Mouse (Mus musculus): ENCODE results near the gene Car3.

The Car3 gene

DNA sequence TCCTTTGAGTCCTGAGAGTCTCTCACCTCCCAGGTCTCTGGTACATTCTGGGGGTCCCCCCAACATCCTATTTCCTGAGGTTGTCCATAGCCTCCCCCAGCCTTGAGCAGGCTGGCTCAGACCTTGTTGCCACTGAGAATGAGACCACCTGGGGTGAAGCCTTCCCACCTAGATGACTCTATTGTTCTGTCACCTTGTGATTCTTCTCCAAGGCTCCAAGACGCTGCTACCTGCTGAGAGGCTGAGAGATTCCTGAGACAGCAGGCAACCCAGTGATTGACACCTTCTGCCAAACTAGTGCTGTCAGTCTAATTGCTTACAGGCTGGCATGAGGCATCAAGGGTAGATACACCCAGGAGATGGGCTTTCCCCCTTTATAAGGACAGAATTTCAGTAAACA is 44.0 kb downstream of the Car3 start:
- peaks cover 19% of the 10 kb centered on the region for H3K4me1 ChIP-seq (replicated peaks; ENCODE audit: low read depth, low read length)
- H3K36me3 ChIP-seq (ENCODE audit: insufficient read depth, low read length): peaks cover 10% of the 10 kb centered on the region; the same call in 1 of the 2 replicates
- no peaks in the 10 kb centered on the region for H3K9me3 ChIP-seq (ENCODE audit: low read length)
- TF ChIP-seq CTCF (conservative IDR thresholded peaks at IDR 0.05; ENCODE audit: low read length) (no peak), POU5F1 (IDR thresholded peaks at IDR 0.05; ENCODE audit: borderline replicate concordance, low read length) (no peak), NANOG (IDR thresholded peaks at IDR 0.05; ENCODE audit: borderline replicate concordance, low read length) (peak; percentile 71; the same call in 1 of the 2 replicates)
- no peaks in the 10 kb centered on the region for H3K27me3 ChIP-seq (ENCODE audit: insufficient read depth, low read length)
- H3K4me3 ChIP-seq (replicated peaks; ENCODE audit: low read length): no peak overlapping the region

DNA sequence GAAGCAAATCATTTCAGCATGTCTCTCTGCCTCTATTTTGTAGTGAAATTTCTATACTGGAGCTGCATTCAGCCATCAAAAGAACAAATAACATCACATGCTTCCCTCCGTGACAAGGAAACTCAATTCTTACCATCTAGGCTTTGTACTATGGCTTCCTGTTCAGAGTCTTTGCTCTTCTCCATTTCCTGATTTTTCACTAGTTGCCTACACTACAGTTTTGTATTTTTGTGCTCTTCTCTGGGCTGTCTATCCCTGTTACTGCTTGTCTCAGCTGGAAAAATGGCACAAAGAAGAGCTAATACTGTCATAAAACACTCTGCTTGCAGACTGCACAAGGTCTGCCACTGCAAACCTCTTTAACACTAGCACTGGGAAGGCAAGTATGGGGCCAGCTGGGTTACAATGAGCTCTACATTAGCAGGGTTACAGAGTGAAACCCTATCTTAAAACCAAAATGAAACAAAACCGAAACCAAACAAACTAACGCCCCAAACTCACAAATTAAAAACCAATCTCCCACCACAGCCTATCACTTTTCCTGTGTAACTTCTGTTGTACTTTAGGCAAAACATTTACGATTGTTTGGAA is 48.8 kb downstream of the Car3 start:
- no peak overlapping the region for H3K4me3 ChIP-seq (replicated peaks; ENCODE audit: low read length)
- H3K4me1 ChIP-seq (replicated peaks; ENCODE audit: low read depth, low read length): peaks cover 11% of the 10 kb centered on the region
- H3K27me3 ChIP-seq (ENCODE audit: insufficient read depth, low read length): no peaks in the 10 kb centered on the region
- no peaks in the 10 kb centered on the region for H3K36me3 ChIP-seq (ENCODE audit: insufficient read depth, low read length)
- TF ChIP-seq POU5F1 (IDR thresholded peaks at IDR 0.05; ENCODE audit: borderline replicate concordance, low read length): no peak
- TF ChIP-seq CTCF (conservative IDR thresholded peaks at IDR 0.05; ENCODE audit: low read length): no peak
- no peak for TF ChIP-seq NANOG (IDR thresholded peaks at IDR 0.05; ENCODE audit: borderline replicate concordance, low read length)
- no peaks in the 10 kb centered on the region for H3K9me3 ChIP-seq (ENCODE audit: low read length)

DNA sequence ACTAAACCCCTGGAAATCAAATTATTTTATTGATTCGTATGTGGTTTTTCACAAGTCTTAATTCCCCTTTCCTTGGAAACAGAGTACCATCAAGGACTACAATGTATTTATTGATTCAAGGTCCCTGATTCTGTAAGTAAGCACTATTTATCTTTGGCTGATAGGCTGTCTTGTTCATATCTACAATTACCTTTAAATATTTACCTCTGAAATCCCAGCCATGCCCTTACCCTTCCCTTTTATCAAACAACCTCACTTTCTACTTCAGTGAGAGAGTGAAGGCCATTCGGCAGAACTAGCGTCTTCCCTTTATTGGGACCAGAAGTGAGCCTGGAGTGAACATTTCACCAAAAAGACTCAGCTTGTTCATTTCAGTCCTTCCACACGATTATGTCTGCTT is 50.5 kb downstream of the Car3 start:
- Histone ChIP-seq H3K9me3 (ENCODE audit: low read length) (no peaks in the 10 kb centered on the region), H3K27me3 (ENCODE audit: insufficient read depth, low read length) (no peaks in the 10 kb centered on the region)
- no peak for TF ChIP-seq CTCF (conservative IDR thresholded peaks at IDR 0.05; ENCODE audit: low read length)
- TF ChIP-seq NANOG (IDR thresholded peaks at IDR 0.05; ENCODE audit: borderline replicate concordance, low read length): no peak
- TF ChIP-seq POU5F1 (IDR thresholded peaks at IDR 0.05; ENCODE audit: borderline replicate concordance, low read length): no peak

DNA sequence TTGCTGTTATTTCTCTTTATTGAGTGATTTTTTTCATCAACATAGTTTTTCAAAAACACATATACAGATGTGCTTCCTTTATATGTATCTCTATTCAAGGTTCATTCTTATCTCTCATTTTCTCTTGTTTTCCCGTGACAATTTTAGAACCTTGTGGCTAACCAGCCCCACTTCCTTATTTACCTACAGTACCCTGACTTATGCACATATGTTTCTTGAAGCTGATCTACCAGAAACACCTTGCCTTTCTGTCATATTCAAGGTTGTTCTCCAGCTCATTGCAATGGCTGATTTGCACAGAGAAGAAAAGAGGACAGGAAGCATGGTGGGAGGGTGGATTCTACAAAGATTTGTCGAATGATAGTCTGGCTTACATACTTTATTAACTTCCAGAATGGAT is 52.0 kb downstream of the Car3 start:
- Histone ChIP-seq H3K4me1 (replicated peaks; ENCODE audit: low read depth, low read length) (no peaks in the 10 kb centered on the region), H3K36me3 (ENCODE audit: insufficient read depth, low read length) (no peaks in the 10 kb centered on the region), H3K4me3 (replicated peaks; ENCODE audit: low read length) (no peak overlapping the region), H3K27me3 (ENCODE audit: insufficient read depth, low read length) (no peaks in the 10 kb centered on the region), H3K9me3 (ENCODE audit: low read length) (no peaks in the 10 kb centered on the region)
- TF ChIP-seq NANOG (IDR thresholded peaks at IDR 0.05; ENCODE audit: borderline replicate concordance, low read length) (no peak), POU5F1 (IDR thresholded peaks at IDR 0.05; ENCODE audit: borderline replicate concordance, low read length) (no peak), CTCF (conservative IDR thresholded peaks at IDR 0.05; ENCODE audit: low read length) (no peak)

More for the DNA sequence above, 50.5 kb downstream of the Car3 start:
- no peaks in the 10 kb centered on the region for H3K4me1 ChIP-seq (replicated peaks; ENCODE audit: low read depth, low read length)
- H3K36me3 ChIP-seq (ENCODE audit: insufficient read depth, low read length): no peaks in the 10 kb centered on the region
- no peak overlapping the region for H3K4me3 ChIP-seq (replicated peaks; ENCODE audit: low read length)

DNA sequence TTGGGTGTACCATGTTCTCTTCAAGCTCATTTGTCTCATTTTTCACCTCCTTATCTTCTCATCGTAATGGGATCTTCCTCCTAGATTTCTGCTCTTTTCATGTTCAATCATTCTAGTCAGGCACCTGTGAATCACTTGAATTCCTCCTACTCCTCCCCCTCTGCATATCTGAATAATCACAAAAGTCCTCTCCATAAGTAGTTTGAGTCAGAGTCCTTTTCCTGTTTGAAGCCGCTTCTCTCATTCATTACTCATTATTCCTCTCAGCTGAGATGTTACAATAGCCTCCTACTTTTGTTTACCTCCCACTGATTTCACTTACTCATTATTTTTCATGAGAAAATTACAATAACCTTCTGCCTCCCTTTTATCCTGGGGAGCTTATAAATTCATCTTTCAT is 53.9 kb downstream of the Car3 start:
- Histone ChIP-seq H3K36me3 (ENCODE audit: insufficient read depth, low read length) (no peaks in the 10 kb centered on the region), H3K4me1 (replicated peaks; ENCODE audit: low read depth, low read length) (no peaks in the 10 kb centered on the region), H3K27me3 (ENCODE audit: insufficient read depth, low read length) (no peaks in the 10 kb centered on the region), H3K9me3 (ENCODE audit: low read length) (no peaks in the 10 kb centered on the region), H3K4me3 (replicated peaks; ENCODE audit: low read length) (no peak overlapping the region)
- TF ChIP-seq CTCF (conservative IDR thresholded peaks at IDR 0.05; ENCODE audit: low read length): no peak
- TF ChIP-seq POU5F1 (IDR thresholded peaks at IDR 0.05; ENCODE audit: borderline replicate concordance, low read length): no peak
- TF ChIP-seq NANOG (IDR thresholded peaks at IDR 0.05; ENCODE audit: borderline replicate concordance, low read length): no peak
